Mouse (Mus musculus) forebrain, embryonic 16.5 days (tissue): ENCODE data around the gene F11r. TPM values are rescaled to one million over a fixed set of nuclear protein-coding genes. Genes with fewer than 3 reads are reported as not detected.

Experiments used
- polyA plus RNA-seq: library from polyadenylated mRNA; unstranded; fragments of >200 nt; fragmentation: Nextera tagmentation; extraction: Ambion mirVana; gene quantifications from 2 replicates; pipeline ENCODE4 v1.2.1, GENCODE M21; 2015

The F11r gene
- polyA plus RNA-seq, 1 experiment from 2014 or later = 10.2 TPM

Other genes with a start within 250 kb of the F11r start
- 7.1 and 7.9 TPM in 2 replicates for gene Pcp4l1, start 241.3 kb upstream of the F11r start, polyA plus RNA-seq
- 0.29 and 0.48 TPM in 2 replicates for gene Nr1i3, start 223.6 kb upstream of the F11r start, polyA plus RNA-seq
- 47.7 and 54.8 TPM in 2 replicates for gene Tomm40l, start 215.0 kb upstream of the F11r start, polyA plus RNA-seq
- gene Apoa2, start 212.5 kb upstream of the F11r start, polyA plus RNA-seq = 1.4 and 2.3 TPM in 2 replicates
- 15.7 and 17.6 TPM in 2 replicates for gene Fcer1g, start 203.2 kb upstream of the F11r start, polyA plus RNA-seq
- gene Adamts4, start 187.1 kb upstream of the F11r start, polyA plus RNA-seq = 7.2 and 7.6 TPM in 2 replicates
- gene Ndufs2, start 186.1 kb upstream of the F11r start, polyA plus RNA-seq = 212 and 232 TPM in 2 replicates
- 111 and 114 TPM in 2 replicates for gene B4galt3, start 167.2 kb upstream of the F11r start, polyA plus RNA-seq
- 47.6 and 49.2 TPM in 2 replicates for gene Ppox, start 156.3 kb upstream of the F11r start, polyA plus RNA-seq
- gene Usp21, start 149.5 kb upstream of the F11r start, polyA plus RNA-seq = 126 and 130 TPM in 2 replicates
- 93.5 and 102 TPM in 2 replicates for gene Ufc1, start 142.5 kb upstream of the F11r start, polyA plus RNA-seq
- 55.5 and 61.7 TPM in 2 replicates for gene Dedd, start 108.4 kb upstream of the F11r start, polyA plus RNA-seq
- gene Nit1, start 91.9 kb upstream of the F11r start, polyA plus RNA-seq = 55.7 and 62.7 TPM in 2 replicates
- gene Pfdn2, start 91.9 kb upstream of the F11r start, polyA plus RNA-seq = 118 and 156 TPM in 2 replicates
- 2.7 and 3.1 TPM in 2 replicates for gene Klhdc9, start 76.7 kb upstream of the F11r start, polyA plus RNA-seq
- 0.67 and 1.1 TPM in 2 replicates for gene Nectin4, start 67.4 kb upstream of the F11r start, polyA plus RNA-seq
- 0.48 and 0.81 TPM in 2 replicates for gene Arhgap30, start 48.6 kb upstream of the F11r start, polyA plus RNA-seq
- gene Usf1, start 26.2 kb upstream of the F11r start, polyA plus RNA-seq = 207 and 226 TPM in 2 replicates
- gene Tstd1, start 18.7 kb upstream of the F11r start, polyA plus RNA-seq = 10.1 and 11.4 TPM in 2 replicates
- 32.6 and 33.2 TPM in 2 replicates for gene Alyref2, start 65.9 kb downstream of the F11r start, polyA plus RNA-seq
- not detected in 2 replicates for gene Itln1, start 97.8 kb downstream of the F11r start, polyA plus RNA-seq
- gene Cd244a, start 121.7 kb downstream of the F11r start, polyA plus RNA-seq = not detected in 2 replicates
- 0.20 TPM in 1 of 2 replicates, not detected in the other for gene Ly9, start 169.9 kb downstream of the F11r start, polyA plus RNA-seq
- not detected in 2 replicates for gene Slamf7, start 215.5 kb downstream of the F11r start, polyA plus RNA-seq
- 0.49 and 1.2 TPM in 2 replicates for gene Cd48, start 244.5 kb downstream of the F11r start, polyA plus RNA-seq